Mouse (Mus musculus) c-Kit-negative CD71-positive TER-119-positive erythroid progenitor cells, embryonic 14.5 days (primary cell): ENCODE results near the gene Ppp2r5e.

Experiments
- DNase-seq: peaks from one replicate; pipeline ENCODE4 v3.0.0-alpha.2; 2013; ENCODE audit warnings: low read depth, low spot score

Ppp2r5e gene

GRCm38 (mm10) chr12:75577255-75577654 is 18.8 kb downstream of the Ppp2r5e start:
- DNase-seq: no peak

- DNase-seq: no peak
These were observed 23.8 kb downstream of the Ppp2r5e start for GRCm38 (mm10) chr12:75572271-75572670.

DNA sequence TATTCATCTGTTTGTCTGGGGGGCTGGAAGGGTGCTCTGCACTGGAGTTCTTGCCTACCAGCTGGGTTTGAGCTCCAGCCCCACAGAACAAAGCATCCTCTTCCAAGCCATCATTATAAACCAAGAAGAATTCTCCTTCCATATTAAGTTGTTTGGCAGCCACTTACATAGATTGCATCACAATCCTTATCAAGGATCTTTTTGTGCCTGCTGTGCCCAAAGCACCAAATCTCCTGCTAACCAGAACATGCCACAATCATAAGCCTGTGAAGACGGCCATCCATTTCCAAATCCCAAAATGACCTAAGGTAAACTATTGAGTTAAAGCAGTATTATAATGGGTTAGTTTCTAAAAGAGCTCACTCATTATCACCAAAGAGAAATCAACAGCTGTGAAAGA is 25.9 kb downstream of the Ppp2r5e start:
- no peak for DNase-seq

- DNase-seq: no peak
These were observed 28.3 kb downstream of the Ppp2r5e start for GRCm38 (mm10) chr12:75567745-75568144.

DNA sequence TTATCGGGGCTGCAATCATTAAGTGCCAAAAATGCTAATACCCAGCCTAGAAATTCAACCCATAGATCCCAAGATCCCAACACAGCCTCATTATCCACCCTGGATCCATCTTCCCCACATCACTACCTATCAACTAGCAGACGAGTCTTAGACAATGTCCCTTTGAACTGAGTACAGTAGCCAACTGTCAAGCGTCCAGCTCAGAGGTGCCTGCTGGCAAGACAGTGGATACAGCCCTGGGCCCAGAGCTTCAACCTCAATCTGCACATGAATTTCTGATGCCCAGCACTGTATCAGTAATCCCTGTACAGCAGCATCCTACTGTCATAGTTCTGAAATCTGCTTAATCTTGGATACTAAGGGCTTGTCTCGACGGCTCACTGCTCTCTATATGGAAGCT is 30.3 kb downstream of the Ppp2r5e start:
- DNase-seq: no peak

DNA sequence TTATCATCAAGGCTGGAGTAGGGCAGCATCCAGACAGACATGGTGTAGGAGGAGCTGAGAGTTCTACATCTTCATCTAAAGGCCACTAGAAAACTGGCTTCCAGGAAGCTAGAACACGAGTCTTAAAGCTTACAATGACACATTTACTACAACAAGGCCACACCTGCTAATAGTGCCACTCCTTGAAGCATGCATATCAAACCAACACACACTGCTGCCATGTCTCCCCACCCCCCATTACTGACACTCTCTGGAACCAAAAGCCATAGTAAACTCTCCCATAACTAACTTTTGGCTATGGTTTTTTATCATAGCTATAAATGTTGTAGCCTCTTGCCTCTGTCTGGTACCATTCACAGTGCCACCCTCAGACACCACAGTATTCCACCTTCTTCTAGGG is 31.5 kb downstream of the Ppp2r5e start:
- DNase-seq: no peak

DNA sequence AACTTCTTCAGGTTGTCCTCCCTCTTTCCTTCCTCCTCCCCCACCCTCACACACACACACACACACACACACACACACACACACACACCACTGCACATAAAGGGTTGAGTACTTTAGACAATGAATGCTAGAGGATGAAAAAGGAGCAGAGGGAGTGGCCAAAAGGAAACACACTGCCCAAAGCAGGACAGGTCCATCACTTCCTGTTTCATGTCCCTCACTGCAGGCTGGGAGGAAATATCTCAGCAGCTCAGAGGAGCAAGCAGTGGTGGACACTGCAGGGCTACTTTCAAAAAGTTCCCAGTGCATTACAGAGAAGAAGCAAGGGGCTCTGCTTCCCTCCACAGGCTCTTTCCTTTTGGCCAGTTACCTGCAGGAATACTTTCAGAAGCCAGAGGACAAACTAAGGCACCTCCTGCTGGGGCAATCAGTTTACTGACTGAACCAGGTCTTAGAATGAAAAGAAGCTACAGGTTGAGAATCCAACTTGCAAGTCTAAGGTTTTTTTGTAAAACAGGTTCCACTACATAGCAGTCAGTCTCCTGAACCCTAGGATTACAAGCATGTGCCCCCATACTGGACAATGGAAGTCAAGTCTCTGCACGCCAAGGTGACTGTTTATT is 32.9 kb downstream of the Ppp2r5e start:
- DNase-seq: no peak

- no peak for DNase-seq
These were observed 35.2 kb downstream of the Ppp2r5e start for GRCm38 (mm10) chr12:75560681-75561387.

GRCm38 (mm10) chr12:75559196-75559595 is 36.8 kb downstream of the Ppp2r5e start:
- DNase-seq: no peak

DNA sequence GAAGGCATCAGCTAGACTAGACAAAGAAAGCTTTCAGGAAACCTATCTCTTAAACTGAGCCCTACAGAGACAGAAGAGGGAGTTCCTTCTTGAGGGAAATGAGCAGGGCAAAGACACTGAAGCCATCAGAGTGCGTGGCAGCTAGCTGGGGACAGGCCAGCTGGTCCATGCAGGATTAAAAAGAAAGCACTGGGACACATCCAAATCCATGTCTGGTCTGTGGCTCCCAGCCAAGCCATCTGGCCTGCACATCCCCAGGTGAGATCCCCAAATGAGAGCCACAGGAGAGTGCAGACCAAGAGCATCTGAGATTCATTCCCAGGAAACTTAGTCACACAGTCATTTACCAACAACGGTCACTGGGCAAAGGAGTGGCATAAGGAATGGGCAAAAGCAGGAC is 38.2 kb downstream of the Ppp2r5e start:
- DNase-seq: no peak

DNA sequence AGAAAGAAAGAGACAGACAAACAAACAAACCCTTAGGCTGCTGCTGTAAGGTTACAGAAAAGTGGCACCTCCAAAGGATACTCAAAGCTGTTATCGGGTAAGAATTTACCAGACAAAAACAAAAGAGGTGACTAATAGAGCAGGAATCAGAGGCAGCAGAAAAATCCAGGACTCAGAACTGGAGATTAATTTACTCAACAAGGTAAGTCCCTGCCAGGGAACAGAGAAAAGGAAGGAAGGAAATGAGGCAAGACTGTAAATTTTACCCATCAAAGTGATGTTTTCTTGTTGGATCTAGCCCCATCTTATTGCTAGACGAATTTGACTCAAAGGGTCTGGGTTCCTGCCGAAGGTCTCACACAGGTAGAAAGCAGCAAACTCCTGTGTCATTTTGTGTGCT is 41.0 kb downstream of the Ppp2r5e start:
- no peak for DNase-seq

- no peak for DNase-seq
These were observed 43.7 kb downstream of the Ppp2r5e start for GRCm38 (mm10) chr12:75552296-75552695.

DNA sequence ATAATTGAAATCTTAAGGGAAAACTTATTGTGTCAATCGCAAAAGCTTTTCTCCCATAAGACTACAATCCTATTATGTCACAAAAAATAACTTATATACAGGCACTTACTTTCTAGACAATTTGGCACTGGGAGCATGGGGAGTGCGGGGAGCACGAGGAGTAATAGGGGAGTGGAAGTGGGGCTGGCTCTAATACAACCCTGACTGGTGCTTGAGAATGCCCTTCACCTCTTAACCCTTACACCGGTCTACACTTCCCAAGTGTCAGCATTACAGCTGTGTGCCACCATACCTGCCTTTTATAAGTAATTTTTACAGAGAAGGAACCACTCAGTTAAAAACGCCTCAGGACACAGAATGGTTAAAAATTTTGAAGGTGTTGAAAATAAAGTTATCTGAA is 44.4 kb downstream of the Ppp2r5e start:
- DNase-seq: no peak

DNA sequence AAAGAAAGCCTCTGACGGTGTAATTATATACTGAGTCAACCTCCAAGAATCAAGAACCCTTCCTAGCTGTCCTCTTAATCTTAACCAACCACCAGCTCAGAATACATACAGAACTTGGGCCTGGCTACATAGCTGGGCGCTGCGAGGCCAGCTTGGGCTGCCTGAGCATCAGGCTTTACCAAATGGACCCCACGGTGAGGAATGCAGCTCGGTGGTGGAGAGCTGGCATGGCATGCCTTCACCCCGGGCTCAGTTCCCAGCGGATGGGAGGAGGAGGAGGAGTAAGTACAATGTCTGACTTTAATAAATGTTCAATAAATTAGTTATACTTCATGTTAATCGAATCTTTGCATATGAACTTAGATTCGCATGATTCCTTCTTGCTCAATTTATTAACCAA is 47.0 kb downstream of the Ppp2r5e start:
- DNase-seq: no peak

DNA sequence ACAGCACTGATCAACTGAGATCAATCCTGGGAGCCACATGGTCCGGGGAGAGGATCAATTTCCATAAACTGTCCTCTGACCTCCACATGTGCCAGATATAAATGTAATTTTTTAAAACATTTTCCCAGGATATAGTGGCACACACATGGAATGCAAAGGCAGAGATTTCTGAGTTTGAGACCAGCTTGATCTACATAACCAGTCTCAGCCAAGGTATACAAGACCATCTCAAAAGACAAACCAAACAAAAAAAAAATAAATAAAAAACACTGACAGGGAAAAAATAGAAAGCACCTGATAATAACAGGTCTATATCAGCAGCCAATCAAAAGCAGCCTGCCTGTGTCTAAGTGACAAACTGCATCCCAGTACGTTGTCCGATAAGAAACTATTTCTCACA is 48.9 kb downstream of the Ppp2r5e start:
- DNase-seq: no peak

DNA sequence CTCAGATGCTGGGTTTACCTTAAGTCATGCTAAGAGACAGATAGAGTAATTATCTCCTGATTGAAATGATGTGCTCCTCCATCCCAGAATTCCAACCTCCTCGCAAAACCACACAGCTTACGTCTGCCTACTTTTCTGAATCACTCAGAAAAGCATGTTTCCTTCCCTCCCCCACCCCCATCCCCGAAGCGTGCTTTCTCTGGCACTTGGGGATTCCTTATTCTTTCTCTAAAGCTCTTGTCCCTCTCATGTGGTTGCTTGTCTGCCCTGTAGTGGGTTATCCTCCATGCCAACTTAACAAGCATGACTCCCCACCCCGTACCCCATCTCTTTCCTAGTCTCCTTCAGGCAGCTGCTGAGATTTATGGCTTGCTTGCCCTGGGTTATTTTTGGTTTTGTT is 49.8 kb downstream of the Ppp2r5e start:
- no peak for DNase-seq

DNA sequence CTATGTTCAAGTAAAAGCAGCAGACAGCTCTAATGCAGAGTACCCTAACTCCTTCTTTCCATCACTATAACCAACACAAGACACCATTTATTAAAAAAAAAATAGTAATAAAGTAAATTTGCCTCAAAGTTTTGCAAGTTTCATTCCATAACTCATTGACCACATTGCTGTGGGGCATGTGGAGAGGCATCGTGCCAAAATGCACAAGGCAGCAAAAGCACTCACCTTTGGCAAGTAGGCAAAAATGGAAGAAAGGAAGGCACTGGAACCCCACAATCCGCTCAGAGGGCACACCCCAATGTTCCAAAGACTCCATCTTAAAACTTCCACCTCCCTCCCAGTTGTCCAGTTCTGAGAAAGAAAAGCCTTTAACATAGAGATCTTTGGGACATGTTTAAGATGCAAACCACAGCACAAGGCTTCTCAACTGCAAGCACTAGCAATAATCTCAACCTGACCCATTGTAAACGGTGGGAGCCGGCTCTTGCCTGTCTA is 50.6 kb downstream of the Ppp2r5e start:
- DNase-seq: no peak

DNA sequence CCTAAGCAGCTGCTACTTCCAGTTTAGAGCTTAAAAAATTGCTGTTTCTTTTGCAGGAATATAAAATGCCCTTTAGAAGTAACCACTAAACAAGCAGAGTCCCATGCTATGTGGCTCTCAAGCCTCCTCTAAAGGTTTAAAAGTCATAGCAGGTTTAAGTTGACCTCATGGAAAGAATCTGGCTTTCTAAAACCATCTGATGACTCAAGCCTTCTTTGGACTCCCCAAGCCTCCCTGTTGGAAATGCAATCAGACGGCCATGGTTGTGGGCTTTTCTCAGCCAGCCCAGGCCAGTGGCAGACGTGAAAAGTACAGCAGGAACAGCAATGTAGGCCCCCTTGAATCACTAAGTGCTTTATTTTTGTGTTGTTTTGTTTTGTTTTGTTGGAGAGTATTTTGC is 51.4 kb downstream of the Ppp2r5e start:
- no peak for DNase-seq

DNA sequence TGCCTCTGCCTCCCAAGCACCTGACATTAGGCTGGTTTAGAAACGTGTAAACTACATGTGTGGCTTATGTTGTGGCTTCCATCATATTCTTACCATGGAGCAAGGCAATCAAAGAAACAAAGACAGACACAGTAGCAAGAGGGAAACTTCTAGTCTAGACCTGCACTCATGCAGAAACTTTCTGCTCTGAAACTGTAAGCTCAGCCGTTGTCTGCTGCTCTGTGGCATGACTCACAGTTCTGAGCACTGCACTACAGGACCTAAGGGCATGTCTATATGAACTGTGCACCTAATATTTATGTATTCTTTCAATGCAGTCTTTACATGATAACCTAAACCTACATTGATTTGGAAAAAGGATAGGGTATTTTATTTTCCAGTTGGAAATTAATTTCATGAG is 51.8 kb downstream of the Ppp2r5e start:
- no peak for DNase-seq

DNA sequence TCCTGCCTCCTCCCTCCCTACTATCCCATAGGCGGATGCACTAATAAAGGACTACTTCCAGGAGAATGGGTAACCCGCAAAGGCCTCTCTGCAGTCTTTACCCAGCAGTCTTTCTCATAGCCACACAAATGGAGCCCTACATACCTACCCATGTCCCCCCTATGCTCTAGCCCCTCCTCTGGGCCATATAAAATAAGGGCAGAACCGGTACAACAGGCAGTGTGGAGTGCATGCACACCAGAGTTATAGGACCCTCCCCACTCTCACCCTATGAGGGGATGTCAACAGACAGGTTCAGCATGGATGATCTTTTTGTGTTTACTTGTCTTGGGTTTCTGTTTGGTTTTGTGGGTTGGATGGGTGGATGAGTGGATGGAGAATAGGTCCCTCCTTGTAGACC is 52.7 kb downstream of the Ppp2r5e start:
- no peak for DNase-seq

GRCm38 (mm10) chr12:75540621-75541171 is 55.3 kb downstream of the Ppp2r5e start:
- DNase-seq: no peak

DNA sequence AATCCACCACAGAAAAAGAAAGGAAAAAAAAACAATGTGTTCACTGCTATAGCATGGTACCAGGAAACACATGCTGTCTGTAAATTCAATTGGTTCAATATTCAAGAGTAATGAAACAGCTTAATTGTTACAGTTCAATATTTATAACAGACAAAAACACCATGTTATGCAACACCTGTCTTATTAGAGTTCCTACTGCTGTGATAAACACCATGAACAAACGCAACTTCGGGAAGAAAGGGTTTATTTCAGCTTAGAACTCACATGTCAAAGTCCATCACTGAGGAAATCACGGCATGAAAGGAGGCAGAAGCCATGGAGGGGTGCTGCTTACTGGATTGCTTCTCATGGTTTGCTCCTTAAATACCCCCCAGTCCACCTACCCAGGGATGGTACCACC is 56.8 kb downstream of the Ppp2r5e start:
- DNase-seq: no peak
